Mouse (Mus musculus): ENCODE measurements around the gene Sbk2.
"Not testable (repeated sequence)": the region's sequence is repeated elsewhere in the genome, so short reads cannot be mapped to it uniquely, and the experiment has no call there.

Gene Sbk2

DNA sequence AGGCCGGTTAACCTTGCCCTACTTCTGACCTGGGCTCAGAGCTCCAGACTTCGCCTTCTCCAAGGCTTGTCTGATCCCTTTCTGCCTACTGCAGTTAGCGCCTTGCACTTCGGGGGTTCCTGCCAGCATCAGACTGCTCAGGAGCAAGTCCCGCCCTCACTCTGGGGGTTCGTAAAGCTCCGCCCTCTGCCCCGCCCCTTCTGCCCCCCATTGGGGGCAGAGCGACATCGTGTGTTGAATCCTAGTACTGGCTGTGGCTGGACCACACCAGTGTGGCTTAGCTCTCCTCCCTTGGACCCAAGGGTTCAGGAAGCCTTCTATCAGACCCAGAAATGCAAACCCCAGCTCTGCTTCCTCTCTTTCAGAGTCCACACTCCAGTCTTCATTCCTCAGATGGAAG is at the start of gene Sbk2:
Gene Sbk2 (minus strand): TSS at position 135 of the 400 bp plus-strand sequence.
- DNase-seq (ENCODE audit: low spot score in 2 of 2): peak; percentile 73 to 88

DNA sequence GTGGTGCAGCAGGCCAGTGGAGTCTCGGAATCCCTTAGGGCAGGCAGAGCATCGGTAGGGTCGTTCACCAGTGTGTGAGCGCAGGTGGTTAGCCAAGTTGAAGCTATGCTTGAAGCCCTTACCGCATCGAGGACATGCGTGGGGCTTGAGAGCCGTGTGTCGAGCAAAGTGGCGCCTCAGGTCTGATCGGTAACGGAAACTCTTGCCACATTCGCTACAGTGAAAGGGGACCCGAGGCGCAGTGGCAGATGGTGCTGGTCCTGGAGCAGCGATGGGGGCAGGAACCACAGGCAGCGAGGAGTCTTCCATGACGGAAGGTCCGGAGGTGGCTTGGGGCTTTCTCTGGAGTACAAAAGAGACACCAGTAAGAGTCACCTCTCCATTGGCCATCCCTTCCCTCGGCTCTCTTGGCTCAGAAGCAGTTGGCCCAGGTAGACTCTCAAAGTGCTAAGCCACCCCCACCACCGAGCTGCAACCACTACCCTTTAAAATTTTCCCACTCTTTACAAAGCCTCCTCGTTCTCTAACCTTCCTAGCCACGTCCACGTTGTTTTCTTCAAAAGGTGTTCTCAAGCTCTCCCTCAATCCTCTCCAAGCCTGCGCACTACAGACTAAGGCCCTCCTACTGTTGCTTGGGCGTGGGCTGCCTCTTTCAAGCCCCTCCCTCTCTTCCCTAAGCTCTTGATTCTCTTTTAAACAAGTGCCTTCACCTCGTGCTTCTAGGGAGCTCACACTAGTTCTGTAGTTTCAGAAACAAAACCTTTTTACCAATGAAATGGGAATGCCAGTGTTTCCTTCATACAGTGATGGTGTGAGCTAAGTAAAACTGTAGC is 48.7 kb upstream of the Sbk2 start:
- DNase-seq (ENCODE audit: low spot score in 2 of 2): no peak

DNA sequence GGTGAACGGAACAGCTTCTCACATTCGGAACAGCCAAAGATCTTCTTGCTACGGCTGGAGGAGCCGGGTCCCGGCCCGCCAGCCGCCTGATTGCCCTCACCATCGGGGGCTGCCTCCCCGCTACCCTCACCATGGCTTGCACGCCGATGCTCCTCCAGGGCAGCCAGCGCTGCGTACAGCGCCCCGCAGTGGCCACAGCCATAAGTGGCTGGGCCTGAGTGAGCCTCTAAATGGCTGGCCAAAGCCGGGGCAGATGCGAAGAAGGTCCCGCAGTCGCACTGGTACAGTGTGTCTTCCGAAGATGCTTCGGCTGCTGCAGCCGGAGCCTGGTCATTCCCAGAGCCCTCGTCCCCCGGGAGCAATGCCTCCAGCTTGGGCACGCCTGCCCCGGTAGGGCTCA is 44.0 kb upstream of the Sbk2 start:
- DNase-seq (ENCODE audit: low spot score in 2 of 2): no peak

DNA sequence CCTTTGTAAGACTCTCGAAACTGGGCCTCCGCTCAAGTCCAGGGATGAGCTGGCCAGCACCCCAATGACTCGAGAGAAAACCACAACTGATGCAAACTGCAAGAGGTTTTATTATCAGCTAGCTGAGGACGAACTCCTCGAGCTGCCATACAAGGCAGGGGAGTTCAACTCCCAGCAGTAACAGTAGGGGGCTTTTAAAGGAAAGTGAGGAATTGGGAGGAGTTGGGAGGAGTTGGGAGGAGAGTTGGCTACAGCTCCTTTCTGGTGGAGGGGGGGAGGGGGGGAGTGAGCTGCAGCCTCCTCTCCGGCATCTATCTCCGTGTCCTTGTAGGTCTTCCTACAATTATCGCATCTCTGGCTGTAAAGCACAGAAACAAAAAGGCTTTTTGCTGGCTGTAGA is 38.7 kb upstream of the Sbk2 start:
- not testable (repeated sequence) for DNase-seq (ENCODE audit: low spot score in 2 of 2)

DNA sequence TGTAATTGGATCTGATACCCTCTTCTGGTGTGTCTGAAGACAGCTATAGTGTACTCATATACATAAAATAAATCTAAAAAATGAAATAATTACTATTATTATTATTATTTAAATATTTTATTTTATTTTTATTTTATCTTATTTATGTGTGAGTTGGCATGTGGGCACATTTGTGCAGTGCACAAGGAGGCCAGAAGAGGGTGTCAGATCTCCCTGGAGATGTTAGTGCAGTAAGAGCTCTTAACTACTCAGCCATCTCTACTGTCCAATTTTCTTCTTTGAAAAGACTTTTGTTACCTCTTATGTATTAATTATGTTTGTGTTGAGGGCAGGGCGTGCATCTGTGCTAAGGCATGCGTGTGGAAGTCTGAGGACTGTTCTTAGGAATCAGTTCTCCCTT is 35.7 kb upstream of the Sbk2 start:
- no peak for DNase-seq (ENCODE audit: low spot score in 2 of 2)

DNA sequence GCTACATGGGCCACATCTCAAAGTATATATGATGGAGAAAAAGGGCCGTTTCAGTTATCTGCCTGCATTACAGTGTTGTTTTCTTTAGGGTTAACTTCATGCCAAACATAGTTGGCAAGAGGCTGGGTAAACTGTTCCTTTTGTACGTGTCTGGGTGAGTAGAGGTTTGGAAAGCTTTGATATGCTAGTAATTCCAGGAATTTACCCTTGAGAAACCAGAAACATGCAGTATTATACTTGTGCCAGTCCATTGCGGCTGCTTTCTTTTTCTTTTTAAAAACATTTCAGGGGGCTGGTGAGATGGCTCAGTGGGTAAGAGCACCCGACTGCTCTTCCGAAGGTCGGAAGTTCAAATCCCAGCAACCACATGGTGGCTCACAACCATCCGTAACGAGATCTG is 32.7 kb upstream of the Sbk2 start:
- DNase-seq (ENCODE audit: low spot score in 2 of 2): no peak

DNA sequence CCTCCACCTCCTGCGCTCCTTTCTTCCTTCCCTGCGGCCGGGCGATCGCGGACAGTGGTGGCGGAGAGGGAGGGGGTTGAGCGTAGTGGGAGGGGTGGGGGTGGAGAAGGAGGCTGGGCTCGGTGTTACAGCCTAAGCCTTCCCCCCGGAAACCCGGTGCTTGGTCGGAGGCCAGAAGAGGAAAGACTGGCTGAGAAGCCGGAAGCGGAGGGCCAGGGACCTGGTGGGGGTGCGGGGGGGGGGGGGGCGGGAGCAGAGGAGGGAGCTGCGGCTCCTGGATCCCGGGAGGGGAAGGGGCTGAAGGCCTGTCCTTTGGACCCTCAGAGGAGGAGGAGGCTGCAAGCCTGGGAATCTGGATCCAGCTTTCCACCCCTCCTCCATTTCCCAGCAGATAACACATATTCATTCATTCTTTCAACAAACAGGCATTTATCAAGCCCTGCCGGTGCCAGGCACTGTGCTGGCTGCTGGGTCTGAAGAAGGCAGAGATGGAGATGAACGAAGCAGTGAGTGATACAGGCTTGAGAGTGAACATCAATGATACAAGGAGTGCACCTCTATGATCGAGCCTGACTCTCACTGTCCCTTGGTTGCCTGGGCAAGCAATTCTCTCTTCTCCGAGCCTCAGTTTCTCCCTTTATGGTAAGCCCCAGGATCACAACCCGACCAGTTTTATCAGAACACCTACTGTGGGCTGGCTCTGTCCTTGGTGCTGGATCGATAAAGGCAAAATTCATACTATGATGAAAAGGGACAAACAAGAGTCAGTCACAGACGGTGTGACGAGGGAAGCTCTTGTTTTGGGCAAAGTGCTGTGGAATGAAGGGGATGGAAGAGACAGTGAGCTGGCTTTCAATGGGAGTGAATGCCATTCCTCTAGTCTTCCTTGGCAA is 32.0 kb upstream of the Sbk2 start, which contains the start of gene Zfp579:
Gene Zfp579 (minus strand): TSS at position 156 of the 893 bp plus-strand sequence.
- peak; percentile 75 to 86 for DNase-seq (ENCODE audit: low spot score in 2 of 2)

DNA sequence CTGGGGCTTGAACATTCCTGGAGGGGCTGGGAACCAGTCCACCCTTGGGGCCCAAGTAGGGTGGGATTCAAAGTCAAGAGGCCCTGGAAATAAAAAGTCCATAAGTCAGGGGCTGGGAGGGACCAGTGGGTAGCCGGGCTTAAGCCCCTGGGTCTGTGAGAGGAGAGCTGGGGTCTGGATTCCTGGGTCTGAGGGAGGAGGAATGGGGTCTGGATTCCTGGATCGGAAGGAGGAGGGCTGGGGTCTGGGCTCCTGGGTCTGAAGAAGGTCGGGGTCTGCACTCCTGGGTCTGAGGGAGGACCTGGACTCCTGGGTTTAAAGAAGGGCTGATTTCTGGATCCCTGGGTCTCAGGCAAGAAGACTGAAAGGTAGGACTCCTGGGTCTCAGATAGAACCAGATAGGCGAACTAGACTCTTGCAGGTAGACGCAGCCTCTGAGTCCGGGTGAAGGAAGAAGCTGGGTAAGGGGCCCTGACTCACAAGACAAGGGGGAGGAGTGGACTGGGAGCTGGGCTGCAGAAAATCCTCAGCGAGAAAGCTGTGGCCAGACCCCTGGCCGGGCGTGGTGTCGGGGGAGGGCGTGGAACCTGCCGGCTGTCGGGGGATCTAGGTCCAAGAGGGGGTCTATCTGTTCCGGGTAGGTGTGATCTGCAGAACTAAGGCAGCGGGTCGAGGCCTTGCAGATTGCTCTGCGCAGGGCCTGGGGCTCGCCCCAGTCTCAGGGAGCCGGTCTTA is 31.2 kb upstream of the Sbk2 start:
- no peak for DNase-seq (ENCODE audit: low spot score in 2 of 2)

DNA sequence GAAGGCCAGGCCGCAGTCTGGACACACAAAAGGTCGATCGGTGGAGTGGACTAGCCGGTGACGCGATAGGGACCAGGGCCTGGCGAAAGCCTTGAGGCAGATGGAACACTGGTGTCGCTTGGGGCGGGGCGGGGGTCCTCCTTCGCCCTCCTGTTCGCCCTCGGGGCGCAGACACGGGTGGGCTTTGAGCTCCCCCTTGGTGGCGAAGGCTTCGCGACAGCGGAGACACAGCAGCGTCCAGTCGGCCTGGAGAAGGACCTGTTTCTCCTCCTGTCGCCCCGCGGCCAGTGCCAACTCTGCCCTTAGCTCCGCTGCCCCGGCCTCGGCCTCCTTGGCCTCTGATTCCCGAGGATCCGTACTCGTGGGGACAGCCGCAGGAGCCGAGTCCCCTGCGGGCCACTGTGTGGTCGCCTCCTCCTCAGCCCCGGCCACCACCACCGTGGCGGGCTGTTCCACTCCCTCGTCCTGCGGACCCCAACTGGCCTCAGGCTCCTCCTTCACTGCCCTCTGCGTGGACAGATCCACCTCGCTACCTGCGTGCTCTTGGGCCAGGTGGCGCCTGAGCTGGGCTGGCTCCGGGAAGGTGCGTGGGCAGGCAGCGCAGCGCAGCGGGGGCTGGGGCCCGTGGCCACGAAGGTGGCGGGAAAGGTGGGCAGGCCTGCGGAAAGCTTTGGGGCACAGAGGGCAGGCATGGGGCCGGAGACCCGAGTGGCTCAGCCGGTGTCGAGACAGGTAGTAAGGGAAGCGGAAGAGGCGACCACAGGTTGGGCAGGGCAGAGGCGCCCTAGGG is 30.0 kb upstream of the Sbk2 start:
- no peak for DNase-seq (ENCODE audit: low spot score in 2 of 2)

DNA sequence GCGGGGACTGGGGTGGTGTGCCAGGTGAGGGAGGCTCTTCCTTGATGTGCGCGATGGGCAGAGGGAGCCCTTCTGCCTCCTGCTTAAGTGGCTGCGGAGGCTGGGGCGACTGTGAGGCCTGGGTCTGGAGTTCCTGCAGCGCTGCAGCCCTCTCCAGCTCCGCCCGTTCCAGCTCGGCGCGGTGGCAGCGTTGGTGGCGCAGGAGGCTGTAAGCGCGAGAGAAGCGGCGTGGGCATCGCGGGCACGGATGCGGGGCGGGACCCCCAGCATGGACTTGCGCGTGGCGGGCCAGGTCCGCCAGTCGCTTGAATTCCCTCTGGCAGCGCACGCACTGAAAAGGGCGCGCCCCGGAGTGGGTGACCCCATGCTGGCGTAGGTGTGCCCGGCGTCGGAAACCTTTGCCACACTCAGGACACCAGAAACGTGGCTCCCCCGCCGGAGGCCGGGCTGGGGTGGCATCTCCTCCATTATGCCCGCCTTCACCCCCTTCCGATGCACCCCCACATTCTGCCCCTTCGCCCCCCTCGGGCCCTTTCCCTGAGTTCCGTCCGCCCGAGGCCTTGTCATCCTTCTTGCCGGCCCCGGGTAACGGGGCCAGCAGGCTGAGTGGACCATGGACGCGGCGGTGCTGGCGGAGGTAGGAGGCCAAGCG is 29.3 kb upstream of the Sbk2 start:
- no peak for DNase-seq (ENCODE audit: low spot score in 2 of 2)

DNA sequence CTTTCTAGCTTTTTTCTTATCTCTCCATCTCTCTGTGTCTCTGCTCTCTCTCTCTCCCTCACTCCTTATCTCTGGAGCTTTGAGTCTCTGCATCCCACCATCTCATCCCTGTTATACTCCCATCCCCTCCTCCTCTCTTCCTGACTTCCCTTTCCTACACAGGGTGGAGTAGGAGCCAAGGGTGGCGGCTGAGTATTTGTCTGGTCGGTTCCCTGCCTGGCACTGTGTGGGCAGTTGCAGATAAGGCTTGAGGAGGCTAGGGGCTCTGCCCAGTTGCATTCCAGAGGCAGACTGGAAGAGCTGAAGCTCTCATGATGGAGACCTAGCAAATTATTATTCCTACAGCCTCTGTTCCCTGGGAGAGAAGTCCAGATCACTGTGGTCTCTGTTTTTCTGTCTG is 24.0 kb upstream of the Sbk2 start:
- no peak for DNase-seq (ENCODE audit: low spot score in 2 of 2)

DNA sequence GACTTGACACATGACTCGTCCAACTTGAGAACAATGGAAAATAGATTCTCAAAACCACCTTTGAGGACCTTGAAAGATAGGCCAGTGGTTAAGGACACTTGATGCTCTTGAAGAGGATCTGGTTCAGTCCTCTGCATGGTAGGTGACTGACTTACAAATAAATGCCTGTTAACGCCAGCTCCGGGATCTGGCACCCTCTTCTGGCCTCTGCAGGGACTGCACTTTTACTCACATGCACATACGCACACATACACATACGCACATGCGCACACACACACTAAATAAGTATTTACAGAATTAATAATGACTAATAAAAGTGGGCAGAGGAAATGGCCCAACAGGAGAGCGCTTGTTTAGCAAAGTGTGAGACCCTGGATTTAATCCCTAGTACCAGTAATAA is 12.6 kb upstream of the Sbk2 start:
- no peak for DNase-seq (ENCODE audit: low spot score in 2 of 2)

DNA sequence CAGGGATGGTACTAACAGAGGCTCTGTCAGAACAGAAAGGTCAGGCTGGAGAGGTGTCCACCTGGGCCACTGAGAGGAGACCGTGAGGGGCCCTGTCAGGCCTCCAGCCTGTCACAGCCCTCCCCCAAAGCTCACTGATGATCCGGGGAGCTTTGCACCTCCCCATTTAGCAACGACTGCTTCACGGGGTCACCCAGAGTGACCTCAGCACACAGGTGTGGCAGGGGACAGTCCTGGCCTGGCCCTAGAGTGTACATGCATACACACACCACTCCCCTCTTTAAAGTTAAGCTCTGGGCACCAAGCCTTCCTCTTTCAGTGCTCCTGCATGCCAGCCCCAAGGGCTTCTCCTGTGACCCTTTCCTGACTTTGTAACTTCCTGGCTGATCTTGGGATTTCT is 11.2 kb upstream of the Sbk2 start:
- DNase-seq (ENCODE audit: low spot score in 2 of 2): no peak

DNA sequence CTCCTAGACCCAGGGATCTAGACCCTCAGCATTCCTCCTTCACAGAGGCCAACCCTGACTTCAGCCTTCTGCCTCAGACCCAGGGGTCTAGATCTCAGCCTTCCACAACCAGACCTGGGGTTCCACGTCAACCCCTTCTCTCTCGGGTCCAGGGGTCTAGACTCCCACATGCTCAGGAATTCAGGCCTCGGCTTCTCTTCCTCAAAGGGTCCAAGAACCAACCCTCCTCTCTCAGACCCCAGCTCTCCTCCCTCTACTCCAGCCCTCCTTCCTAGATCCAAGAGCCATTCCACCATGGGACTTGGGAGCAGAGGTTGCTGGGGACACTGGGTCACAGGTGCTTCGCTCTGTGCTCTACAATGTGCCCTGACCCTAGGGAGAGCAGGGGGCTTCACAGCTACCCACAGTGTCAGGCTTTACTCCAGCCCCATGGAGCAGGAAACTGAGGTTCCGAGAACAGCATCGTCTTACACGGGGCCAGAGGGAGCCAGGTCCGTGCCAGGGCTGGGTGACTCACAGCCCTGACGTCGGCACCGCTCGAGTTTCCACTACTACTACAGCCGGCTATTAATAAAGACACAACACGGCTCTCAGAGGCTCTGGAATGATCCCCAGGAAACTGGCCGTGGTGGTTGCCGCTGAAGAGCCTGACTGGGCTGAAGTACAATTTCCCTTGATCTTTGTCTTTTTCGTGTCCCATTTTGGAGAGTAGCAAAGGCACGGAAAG is 8.3 kb upstream of the Sbk2 start:
- DNase-seq (ENCODE audit: low spot score in 2 of 2): no peak

DNA sequence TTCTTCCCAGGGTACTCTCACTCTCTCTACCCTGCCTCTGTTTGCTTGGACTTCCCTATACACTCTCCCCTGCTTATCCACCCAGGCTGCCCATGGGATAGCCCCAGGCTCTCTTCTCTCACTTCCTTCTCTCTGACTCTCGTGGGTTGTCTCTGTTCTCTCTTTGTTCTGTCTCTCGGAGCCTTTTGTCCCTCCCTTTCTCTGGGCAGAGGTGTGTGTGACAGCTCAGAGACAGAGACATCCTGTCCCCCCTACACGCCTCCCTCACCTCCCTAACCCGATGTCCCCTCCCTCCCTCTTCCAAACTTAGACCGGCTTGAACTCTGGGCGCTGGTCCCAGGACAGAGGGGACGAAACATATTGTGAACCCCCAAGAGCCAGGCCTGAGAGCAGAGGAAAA is 7.5 kb upstream of the Sbk2 start:
- DNase-seq (ENCODE audit: low spot score in 2 of 2): no peak

DNA sequence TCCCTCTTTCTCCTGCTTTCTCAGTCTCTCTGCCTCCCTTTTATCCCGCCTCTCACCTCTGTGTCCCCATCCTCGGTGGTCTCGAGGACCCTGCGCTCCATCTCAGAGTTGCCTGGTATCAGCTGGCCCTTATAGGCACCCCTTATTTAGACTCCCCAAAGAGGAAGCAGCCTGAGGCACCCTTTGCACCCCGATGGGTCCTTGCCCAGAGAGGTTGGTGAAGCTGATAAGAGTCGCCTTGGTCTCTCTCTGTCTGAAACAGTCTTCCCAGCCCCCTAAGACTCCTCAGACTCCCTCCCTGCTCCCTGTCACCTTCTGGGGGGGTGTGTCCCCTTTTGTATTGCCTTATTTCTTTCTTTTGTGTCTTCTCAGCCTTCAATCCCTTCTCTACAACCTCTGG is 6.9 kb upstream of the Sbk2 start, which contains the start of gene Sbk3:
Gene Sbk3 (minus strand): TSS at position 101 of the 400 bp plus-strand sequence.
- no peak for DNase-seq (ENCODE audit: low spot score in 2 of 2)

DNA sequence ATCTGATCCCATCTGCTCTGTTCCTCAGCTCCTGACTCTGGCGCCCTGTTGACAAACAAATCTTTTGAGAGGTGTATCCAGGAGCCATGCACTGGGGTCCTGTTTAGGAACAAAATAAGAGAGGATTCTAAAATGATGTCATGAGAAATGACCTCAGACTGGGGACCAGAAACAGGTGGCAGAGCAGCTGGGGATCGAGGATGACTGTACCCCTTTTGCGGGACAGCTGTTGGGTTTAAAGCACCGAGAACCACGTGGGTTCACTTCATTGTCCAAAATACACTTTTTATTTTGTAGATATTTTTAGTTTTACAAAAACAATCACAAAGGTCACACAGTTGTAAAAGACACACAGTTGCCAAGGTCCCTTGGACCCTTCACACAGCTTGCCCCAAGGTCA is 782 bp upstream of the Sbk2 start:
- no peak for DNase-seq (ENCODE audit: low spot score in 2 of 2)

DNA sequence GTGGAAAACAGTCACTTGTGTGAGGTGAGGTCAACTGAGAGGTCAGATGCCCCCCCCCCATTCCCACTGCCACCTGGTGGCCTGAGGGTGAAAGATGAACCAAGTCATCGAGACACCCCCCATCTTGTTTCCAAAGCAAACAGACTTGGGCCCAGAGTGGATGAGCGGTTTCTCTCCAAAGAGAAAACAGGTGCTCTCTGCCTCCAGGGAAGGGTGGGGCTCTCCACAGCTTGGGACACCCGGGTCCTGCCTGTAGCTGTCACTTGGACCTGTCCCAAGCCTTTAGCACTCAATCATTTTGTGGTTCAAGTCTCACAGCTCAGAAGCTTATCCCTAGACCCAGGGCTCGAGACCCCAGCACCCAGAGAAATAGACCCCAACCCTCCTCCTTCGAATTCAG is 679 bp downstream of the Sbk2 start:
- no peak for DNase-seq (ENCODE audit: low spot score in 2 of 2)

DNA sequence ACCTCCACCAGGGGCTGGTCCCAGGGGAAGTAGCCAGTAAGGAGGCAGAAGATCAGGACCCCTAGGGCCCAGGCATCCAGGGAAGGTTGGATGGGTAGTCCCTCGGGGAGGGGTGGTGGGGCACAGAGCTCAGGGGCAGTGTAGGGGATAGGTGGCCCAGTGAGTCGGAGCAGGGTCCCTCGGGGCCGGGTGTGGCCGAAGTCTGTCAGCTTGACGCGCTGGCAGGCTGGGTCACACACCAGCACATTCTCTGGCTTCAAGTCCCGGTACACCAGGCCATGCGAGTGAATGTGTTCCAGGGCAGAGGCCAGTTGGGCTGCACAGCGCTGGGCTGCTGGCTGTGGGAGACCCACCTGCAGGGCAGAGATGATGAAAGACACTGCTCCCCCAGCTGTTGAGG is 6.8 kb downstream of the Sbk2 start:
- peak in 1 of 2 experiments; percentile 37 for DNase-seq (ENCODE audit: low spot score in 2 of 2)

DNA sequence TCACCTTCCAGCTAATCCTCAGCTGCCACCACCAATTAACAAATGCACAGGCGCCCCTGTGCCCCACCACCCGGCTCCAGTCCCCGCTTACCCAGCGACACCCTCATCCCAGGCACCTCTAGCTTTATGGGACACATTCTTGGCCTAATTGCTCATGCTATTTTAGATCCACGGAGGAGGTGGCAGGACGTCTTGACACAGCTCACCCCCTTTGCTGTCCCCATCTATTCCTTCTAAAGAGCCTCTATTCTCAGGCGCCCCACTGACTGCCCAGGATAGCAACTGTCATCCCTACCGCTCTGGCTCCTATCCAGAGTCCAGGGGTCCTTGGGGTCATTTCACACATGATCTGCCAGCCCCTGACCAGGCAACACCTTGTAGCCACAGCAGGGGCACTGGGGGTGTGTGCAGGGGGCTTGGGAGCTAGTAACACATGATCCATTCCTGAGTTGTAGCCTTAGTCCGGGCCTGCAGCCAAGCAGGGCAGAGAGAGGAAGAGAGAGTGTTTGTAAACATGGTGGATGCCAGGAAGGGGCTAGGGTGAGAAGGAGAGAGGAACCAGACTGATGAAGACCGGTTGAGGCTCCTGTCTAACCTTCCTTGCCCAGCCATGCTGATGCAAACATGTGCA is 10.3 kb downstream of the Sbk2 start:
- no peak for DNase-seq (ENCODE audit: low spot score in 2 of 2)
